Mouse (Mus musculus) heart, embryonic 16.5 days (tissue): ENCODE data around the gene Cdc123. TPM values are rescaled to one million over a fixed set of nuclear protein-coding genes. Genes with fewer than 3 reads are reported as not detected.
"Not testable (repeated sequence)": the region's sequence is repeated elsewhere in the genome, so short reads cannot be mapped to it uniquely, and the experiment has no call there.

Experiments
- ATAC-seq: fragments of 200-750 bp; cut with Nextera tagmentation; replicated peaks from 2 replicates; pipeline ENCODE4 v1.8.0; 2017; ENCODE audit warnings: moderate number of reproducible peaks; ENCODE audit not compliant: insufficient read depth, low FRiP score; ENCODE audit errors: extremely low read depth
- H3K27ac ChIP-seq: fragments of 300-500 bp; sonication (generic); 2 replicates; pipeline ENCODE4 v1.5.1; 2014; ENCODE audit warnings: mild to moderate bottlenecking, low read length, control low read depth, moderate library complexity
- H3K27me3 ChIP-seq: fragments of 300-500 bp; sonication (generic); 2 replicates; pipeline ENCODE4 v1.6.1; 2014; ENCODE audit warnings: low read length, mixed read lengths; ENCODE audit not compliant: control insufficient read depth, insufficient read depth
- H3K36me3 ChIP-seq: fragments of 300-500 bp; sonication (generic); 2 replicates; pipeline ENCODE4 v1.6.1; 2014; ENCODE audit not compliant: control insufficient read depth, insufficient read depth
- H3K4me1 ChIP-seq: fragments of 300-500 bp; sonication (generic); 2 replicates; pipeline ENCODE4 v1.6.1; 2014; ENCODE audit warnings: low read length, mixed read lengths; ENCODE audit not compliant: control insufficient read depth, insufficient read depth
- H3K4me2 ChIP-seq: fragments of 300-500 bp; sonication (generic); 2 replicates; pipeline ENCODE4 v1.6.1; 2014; ENCODE audit warnings: low read depth, mild to moderate bottlenecking, control low read depth, low read length
- H3K4me3 ChIP-seq: fragments of 300-500 bp; sonication (generic); 2 replicates; pipeline ENCODE4 v1.5.1; 2014; ENCODE audit warnings: mild to moderate bottlenecking, control low read depth, low read length
- H3K9ac ChIP-seq: fragments of 300-500 bp; sonication (generic); 2 replicates; pipeline ENCODE4 v1.6.1; 2014; ENCODE audit warnings: low read length, control low read depth
- H3K9me3 ChIP-seq: fragments of 300-500 bp; sonication (generic); replicated peaks from 2 replicates; pipeline ENCODE4 v1.6.1; 2016; ENCODE audit warnings: low read length; ENCODE audit not compliant: control insufficient read depth
- WGBS: fragments of 180-500 bp; shearing (Covaris S2); extraction: QIAGEN DNeasy Blood & Tissue Kit; methylation state at CpG from one replicate; pipeline ENCODE4 v1.1.7; 2014; 5-methylcytosine and 5-hydroxymethylcytosine counted together
- polyA plus RNA-seq: library from polyadenylated mRNA; unstranded; fragments of >200 nt; fragmentation: Nextera tagmentation; extraction: Ambion mirVana; gene quantifications from 2 replicates; pipeline ENCODE4 v1.2.1, GENCODE M21; 2015

Cdc123 gene
- polyA plus RNA-seq, 1 experiment from 2014 or later, result 184 TPM

- Histone ChIP-seq H3K27me3 (no peaks in the 10 kb centered on the region), H3K9ac (no peak overlapping the region), H3K4me2 (no peak overlapping the region), H3K9me3 (no peaks in the 10 kb centered on the region), H3K27ac (no peak overlapping the region), H3K4me1 (no peaks in the 10 kb centered on the region), H3K36me3 (peaks cover 32% of the 10 kb centered on the region), H3K4me3 (no peak overlapping the region)
- WGBS, result 83% methylated on average over 5 of the region's 5 CpGs
- ATAC-seq, result no peak
Measured at GRCm38 (mm10) chr2:5811235-5811782, 33.7 kb downstream of the Cdc123 start.

- ATAC-seq, result no peak
- H3K36me3 ChIP-seq, result peaks cover 29% of the 10 kb centered on the region
- WGBS, result 96% methylated on average over 5 of the region's 5 CpGs
Measured at GRCm38 (mm10) chr2:5810036-5810718, 34.8 kb downstream of the Cdc123 start.

GRCm38 (mm10) chr2:5806201-5806600 is 38.8 kb downstream of the Cdc123 start:
- not testable (repeated sequence) for ATAC-seq, H3K9ac ChIP-seq, H3K27me3 ChIP-seq, H3K4me2 ChIP-seq, H3K27ac ChIP-seq, H3K4me1 ChIP-seq, H3K9me3 ChIP-seq, H3K4me3 ChIP-seq
- peaks cover 42% of the 10 kb centered on the region for H3K36me3 ChIP-seq
- WGBS, result 64% methylated on average over 3 of the region's 3 CpGs

More at GRCm38 (mm10) chr2:5810036-5810718, 34.8 kb downstream of the Cdc123 start:
- H3K4me1 ChIP-seq, result no peaks in the 10 kb centered on the region
- H3K27ac ChIP-seq, result no peak overlapping the region
- no peaks in the 10 kb centered on the region for H3K27me3 ChIP-seq
- no peak overlapping the region for H3K9ac ChIP-seq
- no peaks in the 10 kb centered on the region for H3K9me3 ChIP-seq
- H3K4me3 ChIP-seq, result no peak overlapping the region
- no peak overlapping the region for H3K4me2 ChIP-seq

- no peak overlapping the region for H3K4me3 ChIP-seq
Measured at GRCm38 (mm10) chr2:5805228-5805627, 39.7 kb downstream of the Cdc123 start.

GRCm38 (mm10) chr2:5804440-5805045 is 40.4 kb downstream of the Cdc123 start:
- WGBS, result 81% methylated on average over 6 of the region's 6 CpGs
- no peak overlapping the region for H3K4me2 ChIP-seq
- no peak for ATAC-seq
- peaks cover 34% of the 10 kb centered on the region for H3K36me3 ChIP-seq
- H3K9me3 ChIP-seq, result peaks cover 2% of the 10 kb centered on the region; the same call in 1 of the 2 replicates
- H3K27ac ChIP-seq, result no peak overlapping the region
- H3K9ac ChIP-seq, result no peak overlapping the region
- H3K4me1 ChIP-seq, result no peaks in the 10 kb centered on the region; the same call in 1 of the 2 replicates
- H3K27me3 ChIP-seq, result no peaks in the 10 kb centered on the region
- H3K4me3 ChIP-seq, result no peak overlapping the region

More at GRCm38 (mm10) chr2:5805228-5805627, 39.7 kb downstream of the Cdc123 start:
- Histone ChIP-seq H3K9ac (no peak overlapping the region), H3K4me1 (no peaks in the 10 kb centered on the region; the same call in 1 of the 2 replicates), H3K36me3 (peaks cover 38% of the 10 kb centered on the region), H3K27me3 (no peaks in the 10 kb centered on the region), H3K9me3 (no peaks in the 10 kb centered on the region), H3K4me2 (no peak overlapping the region), H3K27ac (no peak overlapping the region)
- 93% methylated on average over 7 of the region's 7 CpGs for WGBS
- no peak for ATAC-seq

GRCm38 (mm10) chr2:5801927-5802590 is 42.9 kb downstream of the Cdc123 start:
- no peak for ATAC-seq
- Histone ChIP-seq H3K27ac (no peak overlapping the region), H3K9ac (no peak overlapping the region), H3K27me3 (no peaks in the 10 kb centered on the region), H3K36me3 (peaks cover 42% of the 10 kb centered on the region), H3K4me1 (peaks cover 2% of the 10 kb centered on the region; the same call in 1 of the 2 replicates), H3K4me2 (no peak overlapping the region), H3K9me3 (peaks cover 3% of the 10 kb centered on the region; the same call in 1 of the 2 replicates), H3K4me3 (no peak overlapping the region)
- 88% methylated on average over 10 of the region's 10 CpGs for WGBS

GRCm38 (mm10) chr2:5801182-5801640 is 43.8 kb downstream of the Cdc123 start:
- WGBS, result 59% methylated on average over 9 of the region's 9 CpGs
- peaks cover 46% of the 10 kb centered on the region for H3K36me3 ChIP-seq
- H3K4me2 ChIP-seq, result no peak overlapping the region
- peaks cover 2% of the 10 kb centered on the region; the same call in 1 of the 2 replicates for H3K4me1 ChIP-seq
- peaks cover 3% of the 10 kb centered on the region; the same call in 1 of the 2 replicates for H3K9me3 ChIP-seq
- no peak overlapping the region for H3K9ac ChIP-seq
- peak; percentile 49; the same call in 1 of the 2 replicates for ATAC-seq
- H3K4me3 ChIP-seq, result no peak overlapping the region
- H3K27ac ChIP-seq, result peak overlapping the region; percentile 51
- H3K27me3 ChIP-seq, result no peaks in the 10 kb centered on the region

GRCm38 (mm10) chr2:5797816-5798672 is 46.9 kb downstream of the Cdc123 start:
- H3K36me3 ChIP-seq, result peaks cover 59% of the 10 kb centered on the region

More at GRCm38 (mm10) chr2:5797816-5798672, 46.9 kb downstream of the Cdc123 start:
- H3K27ac ChIP-seq, result no peak overlapping the region
- H3K9me3 ChIP-seq, result peaks cover 5% of the 10 kb centered on the region; the same call in 1 of the 2 replicates
- H3K4me1 ChIP-seq, result peaks cover 2% of the 10 kb centered on the region; the same call in 1 of the 2 replicates
- no peaks in the 10 kb centered on the region for H3K27me3 ChIP-seq
- WGBS, result 74% methylated on average over 11 of the region's 11 CpGs
- no peak for ATAC-seq
- no peak overlapping the region for H3K4me2 ChIP-seq
- H3K4me3 ChIP-seq, result no peak overlapping the region
- H3K9ac ChIP-seq, result no peak overlapping the region
